Mouse (Mus musculus) liver, embryonic 14.5 days (tissue): ENCODE measurements around the gene Cplx1. TPM values are rescaled to one million over a fixed set of nuclear protein-coding genes. Genes with fewer than 3 reads are reported as not detected.

Experiments
- ATAC-seq: fragments of 200-750 bp; cut with Nextera tagmentation; 2 replicates; pipeline ENCODE4 v1.8.0; 2017; ENCODE audit warnings: moderate number of reproducible peaks, mild to moderate bottlenecking, moderate library complexity; ENCODE audit not compliant: insufficient read depth
- DNase-seq, 3 experiments: peaks; one replicate each; pipeline ENCODE4 v3.0.0-alpha.2; 2012 to 2013; ENCODE audit warnings: low read depth in 3 of 3, low spot score in 3 of 3
- H3K27ac ChIP-seq: fragments of 300-500 bp; sonication (generic); 2 replicates; pipeline ENCODE4 v1.5.1; 2014; ENCODE audit warnings: moderate library complexity, mild to moderate bottlenecking, control low read depth, inconsistent platforms
- H3K27me3 ChIP-seq: fragments of 300-500 bp; sonication (generic); 2 replicates; pipeline ENCODE4 v1.6.1; 2014; ENCODE audit warnings: mild to moderate bottlenecking, low read length, moderate library complexity; ENCODE audit not compliant: control insufficient read depth, insufficient read depth
- H3K36me3 ChIP-seq: fragments of 300-500 bp; sonication (generic); replicated peaks from 2 replicates; pipeline ENCODE4 v1.6.1; 2014; ENCODE audit warnings: low read depth; ENCODE audit not compliant: control insufficient read depth, insufficient read depth
- H3K4me1 ChIP-seq, 2 experiments: fragments of 200-500 bp in 1 of 2; fragments of 300-500 bp in 1 of 2; sonication (generic) in 1 of 2; replicated peaks; 2 replicates each; pipeline ENCODE4 v1.6.1; 2012 to 2014; ENCODE audit warnings: antibody characterized with exemption in 1 of 2, inconsistent platforms in 1 of 2, low read length in 1 of 2; ENCODE audit not compliant: control insufficient read depth in 2 of 2, insufficient read depth in 2 of 2
- H3K4me2 ChIP-seq: fragments of 300-500 bp; sonication (generic); 2 replicates; pipeline ENCODE4 v1.6.1; 2014; ENCODE audit warnings: low read depth, mild to moderate bottlenecking, control low read depth, moderate library complexity
- H3K4me3 ChIP-seq, 2 experiments: fragments of 200-500 bp in 1 of 2; fragments of 300-500 bp in 1 of 2; sonication (generic) in 1 of 2; 2 replicates each; pipeline ENCODE4 v1.5.1; 2012 to 2014; ENCODE audit warnings: low read depth in 2 of 2, low read length in 2 of 2, mild to moderate bottlenecking in 2 of 2, control low read depth in 1 of 2, inconsistent platforms in 1 of 2, moderate library complexity in 1 of 2; ENCODE audit not compliant: insufficient read depth in 1 of 2
- H3K9ac ChIP-seq: fragments of 300-500 bp; sonication (generic); replicated peaks from 2 replicates; pipeline ENCODE4 v1.6.1; 2014; ENCODE audit warnings: mild to moderate bottlenecking, control low read depth, moderate library complexity
- H3K9me3 ChIP-seq: fragments of 300-500 bp; sonication (generic); 2 replicates; pipeline ENCODE4 v1.6.1; 2016; ENCODE audit warnings: low read length, mixed read lengths; ENCODE audit not compliant: control insufficient read depth
- CTCF ChIP-seq: IDR thresholded peaks from 2 replicates; pipeline ENCODE4 v1.5.1; 2016; ENCODE audit warnings: antibody characterized with exemption, low read depth, control low read depth
- EP300 ChIP-seq: IDR thresholded peaks from 2 replicates; pipeline ENCODE4 v1.6.1; 2016; ENCODE audit warnings: antibody characterized with exemption, low read depth
- WGBS: fragments of 180-500 bp; shearing (Covaris S2); extraction: QIAGEN DNeasy Blood & Tissue Kit; methylation state at CpG from one replicate; pipeline ENCODE4 v1.1.7; 2014; ENCODE audit not compliant: insufficient replicate concordance; 5-methylcytosine and 5-hydroxymethylcytosine counted together
- polyA plus RNA-seq, 2 experiments: library from polyadenylated mRNA; depleted of rRNA in 1 of 2; stranded (reverse) in 1 of 2; unstranded in 1 of 2; fragments of >200 nt; fragmentation: Nextera tagmentation in 1 of 2; extraction: Ambion mirVana in 1 of 2; gene quantifications; 2 replicates each; pipeline versions ENCODE4 v1.2.1 to v1.2.3; 2012 to 2014

Cplx1 gene
- 0.23 TPM in 1 of 2 replicates, not detected in the other for polyA plus RNA-seq (2012; rRNA removed)
- not detected in 2 replicates for polyA plus RNA-seq (2014; fragmentation: Nextera tagmentation; extraction: Ambion mirVana)

DNA sequence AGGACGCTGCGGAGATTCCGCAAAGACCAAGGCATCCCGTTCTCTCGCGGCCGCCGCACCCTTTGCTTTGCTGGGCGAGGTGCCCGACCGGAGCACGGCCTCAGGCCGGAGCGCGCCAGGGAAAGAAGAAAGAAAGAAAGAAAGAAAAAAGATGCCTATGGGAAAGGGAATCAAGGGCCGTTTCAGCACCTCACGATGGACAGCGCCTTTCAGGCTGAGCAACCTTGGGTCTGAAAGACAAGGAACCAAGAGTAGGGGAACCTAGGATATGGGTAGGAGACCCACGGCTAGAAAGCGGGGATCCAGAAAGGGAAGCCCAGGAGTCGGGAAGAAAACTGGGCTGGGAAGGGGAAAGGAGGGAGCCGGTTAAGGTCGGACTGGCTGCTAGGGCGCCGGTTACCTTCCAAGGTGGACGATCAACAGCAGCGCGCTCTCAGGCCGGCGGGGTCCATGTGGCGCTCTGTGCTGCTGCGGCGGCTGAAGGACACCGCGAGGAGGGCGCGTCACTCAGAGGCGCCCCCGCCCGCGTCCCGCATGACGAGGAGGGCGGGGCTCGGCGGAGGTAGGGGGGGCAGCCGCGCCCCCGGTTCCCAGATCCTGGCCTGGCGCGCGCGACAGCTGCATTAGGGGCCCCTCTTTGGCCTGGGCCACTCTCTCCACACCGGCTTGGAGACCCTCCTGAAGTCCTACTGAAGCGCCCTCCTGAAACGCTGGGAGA, at the start of gene Cplx1:
TSS of gene Cplx1 (minus strand) at position 536 of the 718 bp plus-strand sequence.
- ATAC-seq (no peak), DNase-seq (peak; percentile 7 to 26 (median 14))
- WGBS, result 1% methylated on average over 53 of the region's 56 CpGs
- H3K27me3 ChIP-seq, result peaks cover 21% of the 10 kb centered on the region
- H3K4me2 ChIP-seq, result peak within 1 kb of the TSS; percentile 13; the same call in 1 of the 2 replicates
- no peaks in the 10 kb centered on the region for H3K36me3 ChIP-seq
- H3K4me1 ChIP-seq, result no peaks in the 10 kb centered on the region
- no peak within 1 kb of the TSS for H3K9ac ChIP-seq
- no peaks in the 10 kb centered on the region for H3K9me3 ChIP-seq
- H3K27ac ChIP-seq, result no peak within 1 kb of the TSS
- H3K4me3 ChIP-seq, result no peak within 1 kb of the TSS
- TF ChIP-seq CTCF (no peak), EP300 (no peak)

- peaks cover 42% of the 10 kb centered on the region for H3K36me3 ChIP-seq
- no peak overlapping the region for H3K27ac ChIP-seq
- H3K4me1 ChIP-seq, result no peaks in the 10 kb centered on the region
- no peak overlapping the region for H3K9ac ChIP-seq
- 71% methylated on average over 3 of the region's 3 CpGs for WGBS
- TF ChIP-seq EP300, result no peak
- no peak for TF ChIP-seq CTCF
- no peak overlapping the region for H3K4me3 ChIP-seq
- H3K9me3 ChIP-seq, result no peaks in the 10 kb centered on the region
- DNase-seq (no peak), ATAC-seq (no peak)
- H3K4me2 ChIP-seq, result no peak overlapping the region
- no peaks in the 10 kb centered on the region for H3K27me3 ChIP-seq
These were observed 31.6 kb upstream of the Cplx1 start for GRCm38 (mm10) chr5:108581361-108581891.

DNA sequence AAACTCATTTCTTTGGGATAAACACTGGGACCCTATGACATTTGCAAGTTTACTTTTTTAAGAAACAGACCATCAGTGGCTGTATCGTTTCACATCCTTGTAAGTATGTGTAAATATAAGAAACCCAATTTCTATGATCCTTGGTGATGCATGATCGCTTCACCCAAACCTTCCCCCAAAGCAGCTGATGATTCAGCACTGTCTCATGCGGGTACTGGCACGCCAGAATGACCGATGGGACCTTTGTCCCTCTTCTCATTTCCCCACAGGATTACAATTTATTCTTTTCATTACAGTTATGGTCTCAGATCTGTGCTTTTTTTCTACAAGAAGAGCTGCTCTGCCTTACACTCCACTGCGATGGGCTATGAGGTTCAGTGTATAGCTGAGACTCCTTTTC, 23.2 kb upstream of the Cplx1 start:
- TF ChIP-seq CTCF (no peak), EP300 (no peak)
- DNase-seq, result no peak
- H3K9me3 ChIP-seq, result no peaks in the 10 kb centered on the region
- H3K36me3 ChIP-seq, result peaks cover 53% of the 10 kb centered on the region
- no peak overlapping the region for H3K27ac ChIP-seq
- H3K27me3 ChIP-seq, result no peaks in the 10 kb centered on the region
- no peak overlapping the region for H3K9ac ChIP-seq
- H3K4me2 ChIP-seq, result no peak overlapping the region
- 83% methylated on average over 6 of the region's 6 CpGs for WGBS
- no peak for ATAC-seq
- H3K4me1 ChIP-seq, result no peaks in the 10 kb centered on the region
- H3K4me3 ChIP-seq, result no peak overlapping the region

GRCm38 (mm10) chr5:108570991-108571390, 21.2 kb upstream of the Cplx1 start:
- WGBS, result 83% methylated on average over 1 of the region's 1 CpGs
- Histone ChIP-seq H3K9ac (no peak overlapping the region), H3K4me3 (no peak overlapping the region), H3K4me1 (no peaks in the 10 kb centered on the region), H3K27ac (no peak overlapping the region), H3K27me3 (no peaks in the 10 kb centered on the region), H3K9me3 (no peaks in the 10 kb centered on the region), H3K4me2 (no peak overlapping the region), H3K36me3 (peaks cover 39% of the 10 kb centered on the region)
- ATAC-seq (no peak), DNase-seq (no peak)
- TF ChIP-seq EP300, result no peak
- no peak for TF ChIP-seq CTCF

DNA sequence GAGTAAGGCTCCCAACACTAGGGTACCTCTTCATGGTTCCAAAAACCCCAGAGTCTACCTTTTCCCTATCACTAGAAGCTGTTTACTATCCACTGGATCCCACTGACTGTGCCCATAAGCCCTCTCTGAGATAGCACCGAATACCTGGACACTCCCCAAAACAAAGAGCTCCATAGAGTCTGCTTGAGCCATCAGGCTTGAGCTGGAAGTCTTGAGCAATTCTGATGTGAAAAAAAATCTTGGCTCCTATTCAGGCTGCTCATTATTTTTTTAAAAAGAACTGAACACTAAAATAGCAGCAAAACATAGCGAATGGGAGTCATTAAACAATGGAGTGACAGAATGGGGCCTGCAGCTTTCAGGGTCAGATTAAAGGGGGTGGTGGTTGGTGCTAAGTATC, 17.3 kb upstream of the Cplx1 start:
- Histone ChIP-seq H3K4me2 (no peak overlapping the region), H3K9me3 (no peaks in the 10 kb centered on the region), H3K9ac (no peak overlapping the region), H3K4me3 (no peak overlapping the region), H3K27me3 (no peaks in the 10 kb centered on the region), H3K36me3 (peaks cover 18% of the 10 kb centered on the region), H3K4me1 (no peaks in the 10 kb centered on the region), H3K27ac (no peak overlapping the region)
- 85% methylated on average over 2 of the region's 2 CpGs for WGBS
- no peak for ATAC-seq
- TF ChIP-seq EP300 (no peak), CTCF (no peak)
- DNase-seq, result no peak
